Mouse (Mus musculus) thymus, postnatal 25 days (tissue): ENCODE results near the gene Klk5.

Experiments used
- DNase-seq: peaks from one replicate; pipeline ENCODE4 v3.0.0; 2022

The Klk5 gene

DNA sequence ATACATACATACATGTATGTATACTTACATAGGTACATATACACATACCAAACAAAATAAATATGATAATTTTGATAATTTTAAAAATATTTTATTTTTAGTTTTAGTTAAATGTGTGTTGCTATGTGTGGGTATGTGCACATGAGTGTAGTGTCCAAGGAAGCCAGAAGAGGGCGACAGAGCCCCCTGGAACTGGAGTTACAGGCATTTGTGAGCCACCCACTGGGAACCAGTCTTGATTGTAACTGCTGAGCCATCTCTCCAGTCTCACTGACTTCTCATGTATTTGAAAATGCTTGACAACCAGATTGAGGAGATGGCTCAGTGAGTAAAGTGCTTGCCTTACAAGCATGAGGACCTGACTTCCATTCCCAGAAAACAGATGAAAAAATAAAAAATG is 36.5 kb downstream of the Klk5 start:
- DNase-seq = no peak

DNA sequence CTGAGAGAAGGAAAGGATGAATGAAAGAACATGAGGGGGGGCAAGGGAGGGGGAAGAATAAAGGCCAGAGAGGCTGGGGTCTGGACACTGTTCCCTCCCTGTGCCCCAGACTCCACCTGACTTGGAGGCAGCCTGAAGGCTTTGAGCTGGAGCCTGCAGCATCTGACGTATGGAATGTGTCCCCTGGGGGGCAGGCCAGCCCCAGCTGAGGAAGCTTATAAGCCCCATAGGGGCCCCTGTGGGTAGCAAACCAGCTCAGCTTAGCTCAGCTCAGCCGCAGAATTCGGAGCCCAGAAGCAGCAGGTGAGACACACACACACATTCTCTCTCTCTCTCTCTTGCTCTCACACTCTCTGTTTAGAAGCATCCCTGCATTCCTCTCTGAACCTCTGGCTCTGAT is 39.1 kb downstream of the Klk5 start, which contains the start of gene Klk4:
TSS of gene Klk4 (plus strand) at position 249 of the 400 bp plus-strand sequence.
- DNase-seq = no peak

DNA sequence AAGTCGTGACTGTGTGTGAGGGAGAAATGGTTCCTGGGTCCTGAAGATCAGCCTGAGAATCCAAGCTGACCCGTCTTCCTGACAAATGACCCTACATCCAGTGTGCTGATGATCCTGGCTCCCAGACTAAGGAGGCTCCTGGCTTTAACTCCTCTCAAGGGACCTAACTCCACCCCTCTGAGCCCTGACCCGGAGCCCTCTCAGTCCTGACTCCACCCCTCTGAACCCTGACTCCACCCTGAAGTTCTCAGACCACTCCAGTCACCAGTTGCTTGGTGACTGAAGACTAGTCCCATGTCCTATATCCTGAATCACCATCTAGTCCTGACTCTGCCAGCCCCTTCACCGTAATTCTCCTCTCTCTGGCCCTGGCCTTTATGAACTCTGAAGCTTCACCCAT is 40.6 kb downstream of the Klk5 start:
- no peak for DNase-seq

DNA sequence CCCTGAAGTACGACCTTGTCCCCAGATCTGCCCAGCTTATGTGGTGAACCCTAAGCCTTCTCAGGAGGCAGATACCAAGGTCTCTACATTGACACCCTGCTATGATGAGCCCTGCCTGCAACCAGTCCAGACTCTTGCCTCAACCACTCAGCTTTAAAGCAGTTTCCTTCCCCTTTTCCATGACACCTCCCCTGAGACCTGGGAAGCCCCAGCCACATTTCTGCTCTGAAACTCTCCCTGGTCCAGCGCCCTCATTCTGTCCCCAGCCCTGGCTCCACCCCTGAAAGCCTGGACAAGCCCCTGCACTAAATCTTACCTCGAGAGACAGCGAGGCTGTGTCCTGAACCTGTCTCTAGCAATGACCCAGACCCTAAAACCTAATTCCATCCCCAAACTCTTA is 41.0 kb downstream of the Klk5 start:
- DNase-seq = no peak

DNA sequence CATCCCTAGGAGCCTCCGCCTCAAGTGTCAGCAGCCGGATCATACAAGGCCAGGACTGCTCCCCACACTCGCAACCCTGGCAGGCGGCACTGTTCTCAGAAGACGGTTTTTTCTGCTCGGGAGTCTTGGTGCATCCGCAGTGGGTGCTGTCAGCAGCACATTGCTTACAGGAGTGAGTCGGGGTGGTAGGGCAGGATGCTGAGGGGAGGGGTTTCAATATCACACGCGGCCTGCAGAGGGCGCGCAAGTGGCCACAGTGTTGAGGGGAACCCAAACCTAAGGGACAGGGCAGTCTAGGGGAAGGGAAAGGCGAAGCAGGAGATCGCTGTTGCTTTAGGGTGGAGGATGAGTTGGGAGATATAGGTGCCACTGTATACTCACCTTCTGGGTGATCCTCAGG is 41.8 kb downstream of the Klk5 start:
- peak; percentile 36 for DNase-seq

DNA sequence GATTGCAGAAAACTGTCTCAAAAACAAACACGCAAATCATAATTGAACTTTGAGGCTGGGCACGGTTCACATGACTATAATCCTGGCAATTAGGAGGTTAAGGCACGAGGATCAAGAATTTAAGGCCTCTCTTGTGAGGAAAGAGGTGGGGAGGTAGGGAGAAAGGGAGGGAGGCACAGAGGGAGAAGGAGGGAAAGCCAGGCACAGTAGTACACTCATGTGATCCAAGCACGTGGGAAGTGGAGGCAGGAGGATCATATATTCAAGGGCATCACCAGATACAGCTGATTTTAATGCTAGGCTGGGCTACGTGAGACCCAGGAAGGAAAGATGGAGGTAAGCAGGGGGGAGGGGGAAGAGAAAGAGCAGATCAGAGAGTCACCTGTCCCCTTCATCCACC is 49.6 kb downstream of the Klk5 start:
- DNase-seq = no peak

DNA sequence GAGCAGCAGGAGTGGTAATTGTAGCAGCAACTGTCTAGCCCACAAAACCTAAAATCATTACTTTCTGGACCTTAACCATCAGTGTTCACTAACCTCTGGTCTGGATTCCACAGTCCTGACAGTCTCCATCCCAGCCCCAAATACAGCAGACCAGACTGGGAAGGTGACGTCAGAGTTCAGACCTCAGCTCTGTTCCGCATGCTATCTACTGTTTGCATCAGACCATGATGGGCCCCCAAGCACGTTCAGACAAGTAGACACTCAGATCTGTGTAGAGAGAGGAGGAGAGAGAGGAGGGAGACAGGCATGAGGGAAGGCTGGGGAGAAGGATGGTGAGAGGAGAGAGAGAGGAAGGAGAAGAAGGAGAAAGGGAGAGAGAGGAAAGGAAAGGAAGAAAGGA is 50.0 kb downstream of the Klk5 start:
- DNase-seq = no peak

DNA sequence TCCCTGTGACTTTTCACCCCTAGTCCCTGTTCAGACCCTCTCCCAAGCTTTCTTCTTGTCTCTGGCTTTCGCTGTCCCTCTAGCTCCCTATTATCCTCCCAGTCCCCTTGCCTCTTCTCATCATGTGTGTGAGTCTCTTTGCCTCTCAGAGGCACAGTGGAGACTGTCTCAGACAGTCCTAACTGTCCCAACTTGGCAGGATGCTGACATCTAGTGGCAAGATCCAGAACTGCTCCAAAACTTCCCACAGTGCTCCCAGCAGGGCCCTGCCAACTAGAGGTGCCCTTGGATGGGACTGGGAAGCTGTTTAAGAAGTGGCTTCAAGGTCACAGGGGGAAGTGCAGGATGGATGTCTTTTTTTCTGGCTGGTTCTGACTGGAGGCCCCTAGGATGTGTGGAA is 53.1 kb downstream of the Klk5 start:
- peak; percentile 61 for DNase-seq
